Mouse (Mus musculus): ENCODE data around the gene Gpatch2.

Gpatch2 gene

DNA sequence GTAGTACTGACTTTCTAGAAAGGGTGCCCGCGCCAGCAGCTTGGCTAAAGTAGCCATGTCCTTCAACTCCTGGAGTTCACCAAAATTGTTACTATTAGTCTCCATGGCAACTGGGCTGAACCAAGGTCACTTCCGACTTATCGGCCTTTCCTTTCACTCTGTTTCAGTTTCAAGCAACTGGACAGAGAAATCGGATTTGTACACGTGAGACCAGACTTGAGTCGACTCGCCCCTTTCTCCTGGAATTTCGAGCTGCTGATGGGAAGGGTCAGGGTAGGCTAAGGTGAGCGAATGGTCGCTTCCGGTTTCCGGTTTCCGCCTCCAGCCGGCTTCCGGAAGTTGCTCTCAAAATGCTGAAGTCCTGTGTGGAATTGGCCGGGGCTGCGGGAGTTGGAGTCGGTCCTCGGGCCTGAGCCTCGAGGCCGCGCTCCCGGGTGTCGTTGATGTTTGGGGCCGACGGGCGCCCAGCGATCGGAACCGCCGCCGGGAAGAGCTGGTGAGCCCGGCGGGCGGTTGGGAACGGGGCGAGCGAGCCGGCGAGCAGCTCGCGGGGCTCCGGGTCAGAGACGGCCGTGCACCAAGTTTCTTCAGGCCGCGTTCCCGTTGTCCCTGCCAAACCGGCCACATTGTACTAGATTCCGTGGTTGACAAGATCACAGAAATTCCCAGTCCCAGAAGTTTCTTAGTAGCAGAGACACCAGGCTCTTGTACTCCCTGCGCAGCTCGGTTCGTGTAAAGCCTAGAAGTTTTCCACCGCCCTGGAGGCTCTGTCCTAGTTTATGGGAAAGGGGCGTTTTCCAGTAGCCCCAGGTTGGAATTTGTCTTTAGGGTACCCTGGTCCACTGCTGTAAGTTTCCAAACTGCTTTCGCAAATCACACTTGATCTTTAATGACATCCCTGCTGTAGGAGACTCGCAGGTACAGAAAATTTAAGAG is at the start of gene Gpatch2, which contains the start of gene Spata17:
TSS of gene Gpatch2 (plus strand) at position 328 of the 936 bp plus-strand sequence.
TSS of gene Spata17 (minus strand) at position 285 of the 936 bp plus-strand sequence.
- DNase-seq = peak; percentile 80

DNA sequence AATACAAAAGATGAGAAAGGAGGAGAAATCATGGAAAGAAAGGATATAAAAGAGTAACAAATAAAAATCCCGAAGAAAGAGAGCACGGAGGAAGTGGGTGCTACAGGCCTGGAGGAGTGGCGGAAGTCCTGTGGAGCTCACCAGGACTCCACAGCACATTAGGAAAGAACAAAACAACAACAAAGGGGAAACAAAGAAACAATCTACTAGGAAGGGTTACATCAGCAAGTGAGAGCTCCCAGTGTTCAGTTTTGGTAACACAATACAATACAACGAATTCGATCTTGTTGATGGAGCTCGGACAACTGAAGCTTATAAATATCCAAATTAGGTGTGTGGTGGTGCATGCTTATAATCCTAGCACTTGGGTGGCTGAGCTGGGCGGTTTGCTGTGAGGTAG is 45.7 kb upstream of the Gpatch2 start:
- DNase-seq = no peak

DNA sequence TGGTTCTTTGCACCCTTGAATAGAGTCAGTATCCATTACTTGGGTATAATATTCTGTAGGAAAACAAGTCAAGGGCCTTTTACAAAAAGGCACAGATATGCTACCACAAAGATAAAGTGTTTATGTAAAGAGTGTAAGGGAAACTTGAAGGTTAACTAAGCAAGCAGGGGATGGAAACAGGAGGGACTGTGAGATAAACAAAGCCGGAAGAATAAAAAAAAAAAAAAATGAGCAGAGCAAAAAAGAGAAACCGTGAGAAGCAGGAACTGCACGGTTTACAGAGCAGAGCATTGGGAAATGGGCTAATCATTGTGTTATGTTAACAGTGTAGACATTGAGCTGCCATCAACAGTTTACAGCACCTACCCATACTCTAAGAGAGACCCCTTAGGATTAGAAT is 44.9 kb upstream of the Gpatch2 start:
- no peak for DNase-seq

DNA sequence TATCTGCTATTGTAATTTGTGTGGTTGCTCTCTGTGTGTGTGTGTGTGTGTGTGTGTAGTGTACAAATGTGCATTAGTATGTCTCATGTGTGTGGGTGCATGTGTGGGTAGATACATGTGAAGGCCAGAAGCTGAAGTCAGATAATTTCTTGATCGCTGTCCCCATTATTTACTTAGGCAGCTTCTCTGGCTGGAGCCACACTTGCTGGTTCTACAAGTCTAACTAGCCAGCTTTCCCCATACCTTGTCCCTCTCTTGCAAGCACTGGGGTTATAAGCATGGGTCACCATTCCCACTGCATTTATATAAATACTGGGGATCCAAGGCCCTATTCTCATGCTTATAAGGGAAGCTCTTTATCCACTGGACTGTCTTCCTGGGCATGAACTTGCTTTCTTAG is 39.3 kb upstream of the Gpatch2 start:
- no peak for DNase-seq

DNA sequence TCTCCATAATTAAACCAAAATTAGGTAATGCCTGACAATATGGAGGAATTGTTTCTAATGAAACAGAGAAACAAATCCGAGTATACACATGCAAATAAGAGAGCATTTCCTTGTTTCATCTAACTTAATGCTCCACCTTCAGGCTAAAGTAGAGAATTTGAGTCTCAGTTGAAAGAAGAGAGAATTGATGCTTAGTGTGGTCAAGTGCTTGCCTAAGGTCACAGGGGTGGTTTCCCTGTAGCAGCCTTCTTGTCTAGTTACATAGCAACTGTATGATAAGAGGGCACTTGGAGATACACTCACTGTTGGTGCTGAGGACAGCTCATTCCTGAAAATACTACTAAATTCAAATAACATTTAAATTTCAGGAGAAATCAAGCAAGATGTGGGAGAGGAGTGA is 36.8 kb upstream of the Gpatch2 start:
- no peak for DNase-seq

DNA sequence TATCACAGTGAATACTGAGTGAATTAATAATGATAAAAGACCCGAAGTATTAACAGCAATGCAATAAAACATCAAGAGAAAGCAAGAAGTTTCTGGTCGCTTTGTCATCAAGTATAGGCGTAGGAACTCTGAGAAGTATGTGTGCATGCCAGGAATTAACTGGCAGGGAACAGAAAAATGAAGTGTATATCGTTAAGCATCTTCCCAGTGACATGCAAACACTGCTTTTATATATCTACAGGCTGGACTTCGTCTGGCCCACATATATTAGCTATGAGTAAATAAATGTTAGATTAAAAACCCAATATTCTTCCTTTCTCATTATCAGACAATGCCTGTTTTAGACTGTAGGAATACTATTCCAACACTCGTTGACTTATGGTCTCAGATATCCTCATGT is 9.8 kb upstream of the Gpatch2 start:
- DNase-seq = no peak

DNA sequence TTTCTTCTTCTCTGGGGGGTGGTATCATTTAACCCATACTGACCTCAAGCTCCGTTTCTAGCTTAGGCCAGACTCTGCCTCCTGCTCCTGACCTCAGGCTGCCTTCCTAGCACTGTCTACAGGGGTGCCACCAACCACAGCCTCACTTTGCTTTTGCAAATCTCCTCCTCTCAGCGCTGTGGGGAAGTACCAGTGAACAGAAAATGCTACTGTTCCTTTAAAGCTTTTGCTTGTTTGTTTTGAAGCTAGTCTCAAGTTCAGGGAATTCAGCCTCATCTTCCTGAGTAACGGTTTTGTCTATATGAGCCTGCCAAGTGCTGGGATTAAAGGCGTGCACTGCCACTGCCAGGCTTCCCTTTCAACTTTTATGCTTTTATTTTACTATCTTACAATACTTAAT is 5.8 kb upstream of the Gpatch2 start:
- DNase-seq = no peak

DNA sequence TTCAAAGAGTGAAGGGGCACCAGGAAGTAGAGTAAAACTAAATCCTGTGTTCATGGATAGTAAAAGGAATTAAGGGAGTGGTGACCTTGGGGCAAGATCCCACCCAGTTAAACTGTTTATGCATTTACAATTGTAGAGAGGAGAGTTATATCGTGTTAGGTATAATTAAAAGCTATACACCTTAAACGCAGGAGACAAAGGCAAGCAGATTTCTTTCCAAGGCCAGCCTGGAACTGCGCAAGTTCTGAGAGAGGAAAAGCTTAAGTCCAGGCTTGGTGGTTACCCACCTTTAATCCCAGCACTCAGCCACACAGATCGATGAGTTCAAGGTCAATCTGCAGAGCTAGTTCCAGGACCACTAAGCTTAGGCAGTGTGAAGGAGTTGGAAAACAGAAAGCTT is 4.6 kb upstream of the Gpatch2 start:
- DNase-seq = no peak

DNA sequence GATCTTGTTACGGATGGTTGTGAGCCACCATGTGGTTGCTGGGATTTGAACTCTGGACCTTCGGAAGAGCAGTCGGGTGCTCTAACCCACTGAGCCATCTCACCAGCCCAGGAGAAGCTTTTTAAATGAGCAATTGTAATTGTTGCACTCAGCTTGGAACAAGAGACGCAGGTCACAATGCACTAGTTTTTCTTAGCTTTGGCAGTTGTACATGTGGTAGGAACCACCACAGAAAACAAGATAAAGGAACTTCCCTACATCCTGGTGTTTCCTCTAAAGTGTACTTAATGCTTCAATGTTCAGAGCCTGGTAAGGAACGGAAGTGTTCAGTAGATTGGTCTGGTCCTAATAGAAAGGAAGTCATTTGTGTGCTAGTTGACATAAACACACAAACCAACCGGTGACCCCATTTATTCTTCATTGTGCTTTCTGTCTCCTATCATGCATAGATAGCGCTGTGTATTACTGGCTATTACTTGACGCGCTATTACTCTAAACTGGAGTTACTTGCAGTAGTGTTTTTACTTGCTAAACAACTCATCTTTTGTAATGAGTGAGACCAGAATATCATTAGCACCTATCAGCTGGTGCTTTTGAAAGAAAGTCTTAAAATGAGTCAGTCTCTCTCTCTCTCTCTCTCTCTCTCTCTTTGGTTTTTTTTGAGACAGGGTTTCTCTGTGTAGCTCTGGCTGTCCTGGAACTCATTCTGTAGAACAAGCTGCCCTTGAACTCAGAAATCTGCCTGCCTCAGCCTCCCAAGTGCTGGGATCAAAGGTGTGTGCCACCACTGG is 1.5 kb downstream of the Gpatch2 start:
- DNase-seq = no peak

DNA sequence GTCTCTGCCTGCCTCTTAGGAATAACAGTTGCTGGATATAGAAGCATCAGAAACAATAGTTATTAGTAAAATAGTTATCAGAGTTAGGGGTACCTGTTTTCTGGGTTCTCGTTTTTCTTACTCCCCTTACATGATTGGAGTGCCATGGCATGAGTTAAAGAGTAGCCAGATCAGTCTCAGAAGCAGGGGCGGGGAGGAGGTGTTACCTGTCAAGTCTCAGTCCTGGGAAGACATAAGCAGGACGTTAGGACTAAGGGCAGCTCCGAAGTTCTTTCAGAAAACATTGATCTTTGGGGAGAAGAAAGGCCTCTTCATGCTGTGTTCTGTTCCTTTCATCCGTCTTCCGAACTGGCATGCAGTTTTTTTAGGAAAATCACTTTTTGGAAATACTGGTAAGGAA is 5.4 kb downstream of the Gpatch2 start:
- DNase-seq = no peak

DNA sequence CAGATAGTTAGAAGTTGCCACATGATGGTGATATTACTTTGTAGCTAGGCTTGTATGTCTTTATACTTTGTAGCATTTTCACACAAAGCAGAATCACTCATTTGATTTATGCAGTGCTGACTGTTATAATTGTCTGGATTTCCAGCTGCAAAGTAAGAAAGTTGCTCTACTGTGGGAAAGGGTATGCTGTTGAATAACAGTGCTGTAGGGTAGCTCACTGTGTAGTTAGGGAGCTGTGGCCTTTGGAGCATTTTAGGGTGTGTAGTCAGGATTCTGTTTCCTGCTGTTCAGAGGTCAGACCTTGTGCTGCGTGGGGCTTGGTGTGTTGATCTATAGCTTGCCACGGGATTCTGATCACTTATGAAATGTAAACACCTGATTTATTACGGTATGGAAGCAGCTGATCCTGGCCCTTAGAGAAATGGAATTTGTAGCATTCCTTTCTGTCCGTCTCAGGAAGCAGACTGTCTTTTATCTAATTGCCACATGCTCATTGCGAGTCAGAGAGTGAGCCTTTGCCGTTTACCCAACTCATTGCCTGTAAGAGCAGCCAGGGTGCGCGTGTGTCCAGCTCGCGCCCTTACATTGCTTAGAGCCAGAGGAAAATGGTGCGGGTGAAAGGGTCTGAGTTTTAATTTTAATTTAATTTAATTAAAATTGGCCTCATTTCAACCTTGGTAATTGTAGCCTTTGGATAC is 11.2 kb downstream of the Gpatch2 start:
- DNase-seq = no peak

DNA sequence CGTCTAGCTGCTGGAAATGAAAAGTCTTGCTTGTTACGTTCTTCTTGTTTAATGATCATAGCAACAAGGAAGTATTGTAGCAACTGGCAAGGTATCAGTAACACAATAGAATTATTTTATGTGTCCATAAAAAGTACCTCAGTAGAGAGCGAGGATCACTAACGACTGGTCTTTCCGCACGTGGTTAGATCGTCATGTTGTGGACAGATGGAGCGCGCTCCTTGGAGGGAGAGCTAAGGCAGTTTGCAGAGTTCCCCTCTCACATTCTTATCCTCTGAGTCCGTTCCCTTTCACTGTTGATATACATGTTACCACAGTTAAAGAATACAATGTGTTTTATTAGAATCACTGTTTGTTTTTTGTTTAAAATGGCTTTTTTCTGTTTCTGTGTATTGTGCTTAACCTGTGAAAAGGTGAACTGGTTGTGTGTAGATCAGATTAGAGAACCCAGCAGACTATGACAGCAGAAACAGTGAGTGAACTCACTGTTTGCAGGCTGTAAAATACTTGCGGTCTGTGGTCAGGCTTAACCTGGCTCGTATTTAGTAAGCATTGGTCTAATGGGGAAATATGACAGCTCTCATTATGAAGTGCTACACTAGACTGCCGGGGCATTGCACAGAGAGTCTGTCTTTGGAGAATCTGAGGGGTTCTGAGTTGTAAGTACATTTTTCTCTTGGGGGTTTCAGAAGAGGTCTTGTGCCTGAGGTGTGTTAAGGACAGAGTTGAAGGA is 13.3 kb downstream of the Gpatch2 start:
- DNase-seq = no peak

DNA sequence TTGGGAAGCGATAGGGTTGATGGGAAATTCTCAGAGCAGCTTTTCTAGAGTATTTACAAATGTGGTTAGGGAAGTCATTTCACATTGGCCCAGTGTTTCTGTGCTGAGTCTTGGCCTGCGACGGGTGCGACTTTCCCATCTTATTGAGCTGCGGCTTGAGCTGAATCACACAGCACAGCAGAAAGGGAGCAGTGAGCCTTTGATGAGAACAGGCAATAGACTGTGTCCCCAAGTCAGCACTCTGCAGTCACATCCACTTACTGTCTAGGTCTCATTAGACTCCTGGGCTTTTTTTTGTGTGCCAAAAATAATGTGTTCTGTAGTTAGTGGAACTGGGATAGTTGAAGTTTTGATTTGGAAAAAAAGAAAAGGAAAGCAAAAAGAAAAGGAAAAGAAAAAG is 14.9 kb downstream of the Gpatch2 start:
- DNase-seq = no peak

DNA sequence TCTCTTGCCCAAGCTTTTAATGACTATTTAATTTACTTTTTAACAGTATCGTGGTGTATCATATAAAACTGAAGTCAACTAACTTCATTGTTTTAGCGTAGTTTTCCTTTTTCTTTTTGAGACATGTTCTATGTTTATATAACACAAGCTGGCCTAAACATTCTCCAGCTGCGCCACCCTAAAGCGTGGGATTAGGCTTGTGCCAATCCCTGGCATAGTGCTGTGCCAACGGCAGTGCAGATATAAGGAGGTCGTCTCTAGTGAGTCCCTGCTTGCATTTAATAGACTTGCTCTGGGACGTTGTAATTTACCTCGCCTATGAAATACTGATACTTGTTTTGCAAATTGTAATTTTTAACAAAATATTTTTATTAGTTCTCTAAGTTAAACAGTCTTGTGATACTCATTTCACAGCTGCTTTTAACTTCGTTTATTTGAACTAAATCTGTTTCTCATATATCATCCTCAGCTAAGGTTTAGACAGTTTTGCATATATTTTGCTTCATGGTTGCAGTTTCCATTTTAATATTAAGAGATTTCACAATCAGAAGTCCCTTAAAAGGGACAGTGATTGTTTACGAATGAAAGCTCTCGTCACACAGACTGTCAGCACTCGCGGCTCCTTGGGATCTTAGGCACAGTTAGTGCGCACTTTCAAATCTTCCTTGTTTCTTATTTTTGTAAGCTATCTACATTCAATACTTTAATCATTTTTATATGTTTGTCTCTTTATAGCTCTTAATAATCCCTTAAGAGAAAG is 17.1 kb downstream of the Gpatch2 start:
- no peak for DNase-seq

DNA sequence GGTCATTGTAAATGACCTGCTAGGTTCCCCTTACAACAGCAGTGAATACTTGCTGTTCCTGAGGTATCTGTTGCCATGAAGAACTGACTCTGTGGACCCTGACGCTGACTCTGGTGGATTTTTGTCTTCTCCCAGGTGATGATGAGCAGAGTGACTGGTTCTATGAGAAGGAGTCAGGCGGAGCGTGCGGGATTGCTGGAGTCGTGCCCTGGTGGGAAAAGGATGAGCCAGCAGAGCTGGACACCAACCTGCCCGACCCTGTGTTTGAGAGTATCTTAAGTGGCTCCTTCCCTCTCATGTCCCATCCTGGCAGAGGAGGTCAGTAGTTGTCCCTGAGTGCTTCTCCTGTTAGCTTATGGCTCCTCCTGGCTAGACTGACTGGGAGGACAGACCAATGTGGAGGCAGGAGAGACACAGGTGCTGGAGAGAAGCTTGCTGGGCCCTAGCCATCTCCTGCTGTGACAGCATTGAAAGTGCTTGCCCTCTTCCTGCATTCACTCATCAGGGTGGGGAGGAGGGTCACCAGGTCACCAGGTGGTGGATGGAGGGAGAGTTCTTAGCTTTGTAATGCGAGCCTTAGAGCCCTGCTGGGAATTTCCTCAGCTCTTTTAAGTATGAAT is 17.8 kb downstream of the Gpatch2 start:
- DNase-seq = peak; percentile 55

DNA sequence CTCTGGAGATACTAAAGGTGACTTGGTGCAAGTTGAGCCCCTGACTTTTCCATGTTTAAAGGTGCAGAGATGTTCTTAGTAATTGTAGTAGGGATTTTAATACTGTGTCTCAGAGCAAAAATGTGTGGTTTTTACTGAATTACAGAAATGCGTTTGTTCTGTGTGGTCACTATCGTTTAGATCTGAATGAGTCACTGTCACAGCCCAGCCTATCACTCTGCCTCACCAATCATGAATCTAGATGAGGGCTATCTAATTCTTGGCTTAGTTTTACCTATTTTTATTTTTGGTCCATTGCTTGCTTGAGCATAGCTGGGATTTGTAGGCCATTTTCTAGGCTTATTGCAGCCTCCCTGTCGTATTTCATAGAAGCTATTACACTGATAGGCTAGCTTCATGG is 19.9 kb downstream of the Gpatch2 start:
- DNase-seq = no peak

DNA sequence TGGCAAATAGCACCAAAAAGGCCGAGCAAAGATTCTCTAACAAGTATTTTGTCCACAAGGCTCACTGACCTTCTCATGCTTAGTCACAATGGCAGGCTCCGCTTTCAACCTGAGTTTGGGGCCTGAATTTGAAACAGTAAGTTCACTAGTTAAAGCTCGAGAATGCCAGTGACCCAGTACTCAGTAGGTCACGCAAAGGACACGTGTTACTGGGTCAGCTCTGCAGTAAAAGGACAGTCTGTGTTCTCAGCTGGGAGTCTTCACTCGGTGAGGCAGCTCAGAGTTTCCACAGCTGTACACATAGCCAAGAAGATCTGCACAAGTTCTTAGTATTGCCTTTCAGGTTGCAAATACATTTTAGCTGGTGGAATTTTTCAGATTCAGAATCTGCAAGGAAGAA is 21.0 kb downstream of the Gpatch2 start:
- DNase-seq = no peak

DNA sequence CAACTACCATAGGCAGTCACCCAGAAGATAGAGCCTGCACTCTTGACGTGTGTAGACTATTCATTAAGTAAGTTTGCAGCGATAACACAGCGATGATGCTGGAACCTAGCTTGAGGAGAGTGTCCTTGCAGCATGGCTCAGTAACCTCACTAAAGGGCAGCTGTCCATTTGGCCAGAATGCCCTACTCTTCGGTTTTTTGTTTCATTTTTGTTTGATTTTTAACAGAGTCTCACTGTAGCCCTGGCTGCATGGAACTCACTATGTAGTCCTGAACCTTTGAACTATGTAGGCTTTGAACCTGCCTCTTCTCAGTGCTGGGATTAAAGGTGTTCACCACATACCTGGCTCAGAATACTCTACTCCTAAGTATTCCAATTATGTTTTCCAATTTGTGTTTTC is 22.8 kb downstream of the Gpatch2 start:
- no peak for DNase-seq

DNA sequence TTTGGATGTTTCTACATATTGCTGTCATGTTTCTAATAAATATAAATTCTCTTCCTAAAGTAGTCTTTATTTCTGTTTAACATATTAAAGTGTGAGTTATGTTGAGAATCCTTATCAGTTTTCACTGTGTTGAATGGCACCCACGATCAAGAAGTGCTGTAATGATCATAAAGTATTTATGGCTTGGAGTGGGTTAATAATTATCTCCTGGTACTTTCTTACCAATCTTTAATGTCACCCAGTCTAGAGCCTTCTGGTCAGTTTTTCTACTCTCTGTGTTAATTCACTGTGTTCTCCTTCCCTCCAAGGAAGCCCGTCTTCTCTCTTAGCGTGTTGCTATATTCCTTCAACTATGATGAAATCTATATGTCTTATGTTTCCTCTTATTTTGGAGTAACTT is 25.0 kb downstream of the Gpatch2 start:
- no peak for DNase-seq

DNA sequence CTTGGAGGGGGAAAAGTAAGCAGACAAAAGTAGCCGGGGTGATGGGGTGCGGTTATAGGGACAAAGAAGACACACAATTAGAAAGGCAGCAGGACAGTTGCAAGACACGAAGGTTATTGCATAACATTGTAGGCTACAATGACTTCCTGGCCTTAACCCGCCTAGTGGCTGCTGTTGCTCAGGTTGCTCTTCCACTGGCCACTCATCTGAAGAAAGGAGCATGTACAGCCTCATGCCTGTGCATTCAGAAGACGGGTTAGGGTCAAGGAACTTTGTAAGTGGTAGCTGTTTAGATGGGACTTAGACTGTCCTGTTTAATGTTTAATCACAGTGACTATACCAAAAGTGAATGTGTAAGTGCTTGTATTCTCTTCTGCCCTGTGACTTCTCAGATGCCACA is 26.0 kb downstream of the Gpatch2 start:
- DNase-seq = no peak

DNA sequence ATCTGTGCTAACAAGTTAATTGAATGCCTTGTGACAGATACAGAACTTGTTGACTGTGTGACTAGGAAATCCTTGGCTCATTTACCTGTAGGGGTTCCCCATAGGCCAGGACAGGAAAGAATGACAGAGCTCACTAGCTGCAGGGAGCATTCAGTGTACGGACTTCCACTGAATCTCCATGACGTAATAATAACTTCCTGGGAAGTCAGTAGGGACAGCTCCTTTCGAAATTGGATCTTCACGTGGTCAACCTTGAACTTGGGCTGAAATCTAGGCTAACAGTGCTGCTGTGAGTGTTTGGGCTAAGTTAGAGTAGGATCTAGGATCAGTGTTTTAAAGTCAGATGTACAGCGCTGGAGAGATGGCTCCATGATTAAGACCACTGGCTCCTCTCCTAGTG is 29.4 kb downstream of the Gpatch2 start:
- DNase-seq = no peak
